Mouse (Mus musculus) lung, embryonic 15.5 days (tissue): ENCODE measurements around the gene Vsig10l. TPM values are rescaled to one million over a fixed set of nuclear protein-coding genes. Genes with fewer than 3 reads are reported as not detected.

Experiments used
- ATAC-seq: fragments of 200-750 bp; cut with Nextera tagmentation; 2 replicates; pipeline ENCODE4 v1.8.0; 2017; ENCODE audit warnings: moderate number of reproducible peaks, borderline replicate concordance; ENCODE audit not compliant: low FRiP score, low TSS enrichment; ENCODE audit errors: extremely low read depth
- H3K27ac ChIP-seq: fragments of 300-500 bp; sonication (generic); 2 replicates; pipeline ENCODE4 v1.5.1; 2015; ENCODE audit warnings: moderate library complexity, mild to moderate bottlenecking, inconsistent platforms
- H3K27me3 ChIP-seq: fragments of 300-500 bp; sonication (generic); 2 replicates; pipeline ENCODE4 v1.6.1; 2015; ENCODE audit warnings: inconsistent platforms
- H3K36me3 ChIP-seq: fragments of 300-500 bp; sonication (generic); 2 replicates; pipeline ENCODE4 v1.6.1; 2015; ENCODE audit warnings: inconsistent platforms
- H3K4me1 ChIP-seq: fragments of 300-500 bp; sonication (generic); 2 replicates; pipeline ENCODE4 v1.6.1; 2015; ENCODE audit warnings: inconsistent platforms
- H3K4me2 ChIP-seq: fragments of 300-500 bp; sonication (generic); 2 replicates; pipeline ENCODE4 v1.6.1; 2015; ENCODE audit warnings: inconsistent platforms, mild to moderate bottlenecking, moderate library complexity
- H3K4me3 ChIP-seq: fragments of 300-500 bp; sonication (generic); 2 replicates; pipeline ENCODE4 v1.5.1; 2015; ENCODE audit warnings: mild to moderate bottlenecking, inconsistent platforms
- H3K9ac ChIP-seq: fragments of 300-500 bp; sonication (generic); 2 replicates; pipeline ENCODE4 v1.6.1; 2015; ENCODE audit warnings: inconsistent platforms
- H3K9me3 ChIP-seq: fragments of 300-500 bp; sonication (generic); 2 replicates; pipeline ENCODE4 v1.6.1; 2016; ENCODE audit warnings: inconsistent platforms
- WGBS: fragments of 180-500 bp; shearing (Covaris S2); methylation state at CpG from one replicate; pipeline ENCODE4 v1.1.7; 2015; 5-methylcytosine and 5-hydroxymethylcytosine counted together
- microRNA-seq: library from miRNA; unstranded; fragments of <30 nt; microRNA quantifications from one replicate; pipeline ENCODE4, GENCODE M21; 2016
- polyA plus RNA-seq: library from polyadenylated mRNA; unstranded; fragments of >200 nt; fragmentation: Nextera tagmentation; extraction: Ambion mirVana; gene quantifications from 2 replicates; pipeline ENCODE4 v1.2.1, GENCODE M21; 2015

The Vsig10l gene
- polyA plus RNA-seq, 1 experiment from 2014 or later: 2.0 TPM

GRCm38 (mm10) chr7:43490182-43490584, 27.2 kb downstream of the Vsig10l start:
- no peaks in the 10 kb centered on the region for H3K9me3 ChIP-seq
- H3K9ac ChIP-seq: peak overlapping the region; percentile 19; the same call in 1 of the 2 replicates
- no peak overlapping the region for H3K27ac ChIP-seq
- WGBS: 0% methylated on average over 12 of the region's 13 CpGs
- peak overlapping the region; percentile 42 for H3K4me3 ChIP-seq
- no peaks in the 10 kb centered on the region for H3K36me3 ChIP-seq
- H3K27me3 ChIP-seq: 0 out of 2 replicates have a peak, but pooled peaks cover 7% of the 10 kb centered on the region
- no peaks in the 10 kb centered on the region for H3K4me1 ChIP-seq
- peak overlapping the region; percentile 75 for H3K4me2 ChIP-seq
- ATAC-seq: peak; percentile 77; the same call in 1 of the 2 replicates

- Histone ChIP-seq H3K4me3 (no peak overlapping the region), H3K4me1 (no peaks in the 10 kb centered on the region), H3K27ac (no peak overlapping the region), H3K27me3 (0 out of 2 replicates have a peak, but pooled peaks cover 7% of the 10 kb centered on the region), H3K9me3 (no peaks in the 10 kb centered on the region), H3K9ac (no peak overlapping the region), H3K4me2 (0 out of 2 replicates have a peak overlapping the region, but pooled peaks have one; percentile 75), H3K36me3 (no peaks in the 10 kb centered on the region)
- 59% methylated on average over 9 of the region's 9 CpGs for WGBS
- ATAC-seq: no peak
These were observed 27.9 kb downstream of the Vsig10l start for GRCm38 (mm10) chr7:43490861-43491260.

- ATAC-seq: no peak
- Histone ChIP-seq H3K9ac (no peak overlapping the region), H3K9me3 (no peaks in the 10 kb centered on the region), H3K4me2 (no peak overlapping the region), H3K4me1 (no peaks in the 10 kb centered on the region), H3K36me3 (no peaks in the 10 kb centered on the region), H3K4me3 (no peak overlapping the region), H3K27me3 (no peaks in the 10 kb centered on the region), H3K27ac (no peak overlapping the region)
- 16% methylated on average over 21 of the region's 21 CpGs for WGBS
These were observed 32.5 kb downstream of the Vsig10l start for GRCm38 (mm10) chr7:43495343-43496021.

- Histone ChIP-seq H3K27ac (no peak overlapping the region), H3K9me3 (no peaks in the 10 kb centered on the region), H3K27me3 (no peaks in the 10 kb centered on the region), H3K36me3 (no peaks in the 10 kb centered on the region), H3K4me3 (no peak overlapping the region), H3K4me1 (no peaks in the 10 kb centered on the region), H3K9ac (no peak overlapping the region), H3K4me2 (no peak overlapping the region)
- WGBS: 29% methylated on average over 4 of the region's 4 CpGs
- ATAC-seq: no peak
These were observed 48.9 kb downstream of the Vsig10l start for GRCm38 (mm10) chr7:43511707-43512478.

- H3K27me3 ChIP-seq: no peaks in the 10 kb centered on the region
- no peaks in the 10 kb centered on the region for H3K36me3 ChIP-seq
- H3K27ac ChIP-seq: no peak overlapping the region
- H3K4me1 ChIP-seq: no peaks in the 10 kb centered on the region
- no peak overlapping the region for H3K9ac ChIP-seq
- H3K4me2 ChIP-seq: no peak overlapping the region
- no peaks in the 10 kb centered on the region for H3K9me3 ChIP-seq
- ATAC-seq: no peak
- H3K4me3 ChIP-seq: no peak overlapping the region
- 79% methylated on average over 4 of the region's 4 CpGs for WGBS
These were observed 49.6 kb downstream of the Vsig10l start for GRCm38 (mm10) chr7:43512519-43512918.

GRCm38 (mm10) chr7:43515076-43515475, 52.1 kb downstream of the Vsig10l start:
- H3K4me3 ChIP-seq: no peak overlapping the region
- no peaks in the 10 kb centered on the region for H3K9me3 ChIP-seq
- H3K4me2 ChIP-seq: no peak overlapping the region
- WGBS: 78% methylated on average over 5 of the region's 5 CpGs
- no peaks in the 10 kb centered on the region for H3K4me1 ChIP-seq
- H3K27me3 ChIP-seq: no peaks in the 10 kb centered on the region
- no peak for ATAC-seq
- no peak overlapping the region for H3K9ac ChIP-seq
- H3K27ac ChIP-seq: no peak overlapping the region
- no peaks in the 10 kb centered on the region for H3K36me3 ChIP-seq

- H3K9me3 ChIP-seq: no peaks in the 10 kb centered on the region
- ATAC-seq: no peak
- 81% methylated on average over 15 of the region's 15 CpGs for WGBS
These were observed 55.4 kb downstream of the Vsig10l start for GRCm38 (mm10) chr7:43518341-43518740.

More at GRCm38 (mm10) chr7:43518341-43518740, 55.4 kb downstream of the Vsig10l start:
- Histone ChIP-seq H3K27ac (no peak overlapping the region), H3K4me1 (no peaks in the 10 kb centered on the region), H3K9ac (no peak overlapping the region), H3K4me3 (no peak overlapping the region), H3K4me2 (no peak overlapping the region), H3K27me3 (no peaks in the 10 kb centered on the region), H3K36me3 (no peaks in the 10 kb centered on the region)

Small RNA genes lying within 50 kb of the gene (microRNA-seq; reads per million reads assigned to microRNA genes)
- not detected for gene Mir7051

Other genes with a start within 250 kb of the Vsig10l start
- 12.8 and 13.3 TPM in 2 replicates for gene Zfp715, start 149.9 kb upstream of the Vsig10l start, polyA plus RNA-seq
- gene Siglecf, start 111.8 kb upstream of the Vsig10l start, polyA plus RNA-seq: 0.16 and 0.19 TPM in 2 replicates
- gene Siglecg, start 54.9 kb upstream of the Vsig10l start, polyA plus RNA-seq: 0.35 and 0.45 TPM in 2 replicates
- gene Lim2, start 35.5 kb upstream of the Vsig10l start, polyA plus RNA-seq: not detected in 2 replicates
- gene Nkg7, start 26.1 kb upstream of the Vsig10l start, polyA plus RNA-seq: 1.2 and 7.7 TPM in 2 replicates
- gene Cldnd2, start 22.4 kb upstream of the Vsig10l start, polyA plus RNA-seq: not detected in 2 replicates
- gene Etfb, start 19.1 kb upstream of the Vsig10l start, polyA plus RNA-seq: 331 and 333 TPM in 2 replicates
- gene Gm45233, start 19.0 kb upstream of the Vsig10l start, polyA plus RNA-seq: 0.45 TPM in 1 of 2 replicates, not detected in the other
- 0.39 and 0.48 TPM in 2 replicates for gene Iglon5, start 26.9 kb downstream of the Vsig10l start, polyA plus RNA-seq
- gene 4931406B18Rik, start 42.8 kb downstream of the Vsig10l start, polyA plus RNA-seq: not detected in 2 replicates
- 1.2 and 1.7 TPM in 2 replicates for gene Cd33, start 81.3 kb downstream of the Vsig10l start, polyA plus RNA-seq
- 3.5 and 4.4 TPM in 2 replicates for gene Zfp658, start 99.1 kb downstream of the Vsig10l start, polyA plus RNA-seq
- 13.1 and 13.5 TPM in 2 replicates for gene Zfp719, start 116.5 kb downstream of the Vsig10l start, polyA plus RNA-seq
- gene Zfp819, start 144.0 kb downstream of the Vsig10l start, polyA plus RNA-seq: 0.15 and 0.33 TPM in 2 replicates
- not detected in 2 replicates for gene Ceacam18, start 171.6 kb downstream of the Vsig10l start, polyA plus RNA-seq
- 0.74 and 1.0 TPM in 2 replicates for gene Siglece, start 197.0 kb downstream of the Vsig10l start, polyA plus RNA-seq
- gene Ctu1, start 208.9 kb downstream of the Vsig10l start, polyA plus RNA-seq: 13.9 and 14.2 TPM in 2 replicates
- gene Klk14, start 227.3 kb downstream of the Vsig10l start, polyA plus RNA-seq: not detected in 2 replicates
- gene Klk13, start 249.4 kb downstream of the Vsig10l start, polyA plus RNA-seq: 2.6 and 3.0 TPM in 2 replicates